8 mouse cellular contexts compared by ENCODE assay signal in genomic region chr2:32689420-32689819, GRCm38 (mm10). TPM values are rescaled to one million over a fixed set of nuclear protein-coding genes. Genes with fewer than 3 reads are reported as not detected.
DNase-seq lines count a peak whose midpoint lies in the region; ATAC-seq and TF ChIP-seq lines count a peak whose summit lies in the region.

No protein-coding gene starts in this region.

- no peaks in the 10 kb centered on the region for H3K27me3 ChIP-seq in hindbrain, embryonic 10.5 days (ENCODE audit: insufficient read depth, poor library complexity, severe bottlenecking)
- H3K27me3 ChIP-seq in hindbrain, embryonic 12.5 days, result 0 out of 2 replicates have a peak, but pooled peaks cover 2% of the 10 kb centered on the region
- no peaks in the 10 kb centered on the region for H3K27me3 ChIP-seq in forebrain, embryonic 14.5 days (replicated peaks; ENCODE audit: control insufficient read depth, insufficient read depth, low read length)
- H3K27me3 ChIP-seq in hindbrain, postnatal 0 days (ENCODE audit: insufficient read depth, low read length), result no peaks in the 10 kb centered on the region

- DNase-seq in hindbrain, embryonic 10.5 days (ENCODE audit: low spot score), result peak; percentile 88
- DNase-seq in brain, embryonic 18.5 days (ENCODE audit: low read depth, low spot score), result peak; percentile 36
- DNase-seq in forebrain, embryonic 14.5 days (ENCODE audit: low spot score), result peak; percentile 90
- peak; percentile 93 for DNase-seq in hindbrain, postnatal 0 days (ENCODE audit: low spot score)
- peak; percentile 95 for DNase-seq in left cerebral cortex, postnatal 14 days (ENCODE audit: low spot score in 2 of 2)
- DNase-seq in natural killer cell, adult 2 months (ENCODE audit: low spot score in 2 of 2), result peak; percentile 88 to 93
- DNase-seq in telencephalon, adult 2 months (ENCODE audit: low read depth, low spot score), result peak; percentile 83

- H3K9ac ChIP-seq in hindbrain, embryonic 12.5 days, result no peak overlapping the region
- no peak overlapping the region for H3K9ac ChIP-seq in forebrain, embryonic 14.5 days (ENCODE audit: low read length)
- H3K9ac ChIP-seq in hindbrain, postnatal 0 days (replicated peaks; ENCODE audit: low read length), result no peak overlapping the region

- ATAC-seq in hindbrain, embryonic 12.5 days (ENCODE audit: low FRiP score), result no peak
- ATAC-seq in forebrain, embryonic 14.5 days, result no peak
- ATAC-seq in hindbrain, postnatal 0 days, result peak; percentile 56; the same call in 1 of the 2 replicates

- H3K4me2 ChIP-seq in hindbrain, embryonic 12.5 days (replicated peaks), result no peak overlapping the region
- H3K4me2 ChIP-seq in forebrain, embryonic 14.5 days (ENCODE audit: low read length), result no peak overlapping the region
- H3K4me2 ChIP-seq in hindbrain, postnatal 0 days (ENCODE audit: low read depth, low read length), result no peak overlapping the region

- no peak overlapping the region for H3K4me3 ChIP-seq in hindbrain, embryonic 10.5 days
- H3K4me3 ChIP-seq in hindbrain, embryonic 12.5 days, result no peak overlapping the region
- no peak overlapping the region for H3K4me3 ChIP-seq in forebrain, embryonic 14.5 days (ENCODE audit: low read depth, low read length)
- no peak overlapping the region for H3K4me3 ChIP-seq in hindbrain, postnatal 0 days (ENCODE audit: low read length)

- peaks cover 39% of the 10 kb centered on the region for H3K4me1 ChIP-seq in hindbrain, embryonic 10.5 days (replicated peaks)
- H3K4me1 ChIP-seq in hindbrain, embryonic 12.5 days, result peaks cover 14% of the 10 kb centered on the region
- peaks cover 6% of the 10 kb centered on the region; the same call in 1 of the 2 replicates for H3K4me1 ChIP-seq in forebrain, embryonic 14.5 days (ENCODE audit: control insufficient read depth, insufficient read depth, low read length)
- no peaks in the 10 kb centered on the region; the same call in 1 of the 2 replicates for H3K4me1 ChIP-seq in hindbrain, postnatal 0 days (ENCODE audit: insufficient read depth, low read length)

- H3K36me3 ChIP-seq in hindbrain, embryonic 10.5 days, result peaks cover 39% of the 10 kb centered on the region
- H3K36me3 ChIP-seq in hindbrain, embryonic 12.5 days, result peaks cover 41% of the 10 kb centered on the region
- H3K36me3 ChIP-seq in forebrain, embryonic 14.5 days (ENCODE audit: control insufficient read depth, insufficient read depth, low read length), result peaks cover 28% of the 10 kb centered on the region
- peaks cover 30% of the 10 kb centered on the region for H3K36me3 ChIP-seq in hindbrain, postnatal 0 days (ENCODE audit: insufficient read depth, low read length)

- peak; percentile 100 for TF ChIP-seq CTCF in hindbrain, postnatal 0 days (IDR thresholded peaks at IDR 0.05; ENCODE audit: low read depth)

- 20% methylated on average over 5 of the region's 5 CpGs for WGBS in hindbrain, embryonic 10.5 days
- WGBS in hindbrain, embryonic 12.5 days, result 20% methylated on average over 5 of the region's 5 CpGs
- 19% methylated on average over 5 of the region's 5 CpGs for WGBS in forebrain, embryonic 14.5 days
- 18% methylated on average over 5 of the region's 5 CpGs for WGBS in hindbrain, postnatal 0 days

- peak overlapping the region; percentile 23; the same call in 1 of the 2 replicates for H3K27ac ChIP-seq in hindbrain, embryonic 10.5 days
- H3K27ac ChIP-seq in hindbrain, embryonic 12.5 days, result no peak overlapping the region
- H3K27ac ChIP-seq in forebrain, embryonic 14.5 days (ENCODE audit: low read depth, low read length), result no peak overlapping the region
- H3K27ac ChIP-seq in hindbrain, postnatal 0 days, result no peak overlapping the region

- intact Hi-C loops in left cerebral cortex, postnatal 14 days (cut with DNase I), result loop anchor here (1.0 kb wide), 1 partner anchor 58 kb away; no protein-coding TSS in a partner anchor

- H3K9me3 ChIP-seq in hindbrain, embryonic 10.5 days, result no peaks in the 10 kb centered on the region
- H3K9me3 ChIP-seq in hindbrain, embryonic 12.5 days (replicated peaks), result no peaks in the 10 kb centered on the region
- H3K9me3 ChIP-seq in forebrain, embryonic 14.5 days (replicated peaks; ENCODE audit: control insufficient read depth, low read length), result no peaks in the 10 kb centered on the region
- no peaks in the 10 kb centered on the region for H3K9me3 ChIP-seq in hindbrain, postnatal 0 days (ENCODE audit: low read length)

RNA-seq across cellular contexts. Expression of gene Fpgs, which starts 14.5 kb away (rescaled TPM):
- polyA plus RNA-seq in hindbrain, embryonic 10.5 days (2016; fragmentation: Nextera tagmentation; extraction: Ambion mirVana), result 25.9 and 29.5 TPM in 2 replicates
- 19.5 and 20.1 TPM in 2 replicates for polyA plus RNA-seq in hindbrain, embryonic 12.5 days (2016; fragmentation: Nextera tagmentation; extraction: Ambion mirVana)
- polyA plus RNA-seq in forebrain, embryonic 14.5 days (2014; fragmentation: Nextera tagmentation; extraction: Ambion mirVana), result 10.9 and 14.3 TPM in 2 replicates
- 23.1 and 32.6 TPM in 2 replicates for total RNA-seq in hindbrain, postnatal 0 days (2014; rRNA removed)
- 22.8 and 23.4 TPM in 2 replicates for polyA plus RNA-seq in hindbrain, postnatal 0 days (2015; fragmentation: Nextera tagmentation; extraction: Ambion mirVana)
- 10 to 100 TPM in 1 of 2 experiments, 1 to 10 TPM in 1; 9.5 to 10.1 TPM for total RNA-seq in left cerebral cortex, postnatal 14 days (2021)

RNA-seq across cellular contexts. Expression of gene Cdk9, which starts 23.5 kb away (rescaled TPM):
- 121 and 125 TPM in 2 replicates for polyA plus RNA-seq in hindbrain, embryonic 10.5 days (2016; fragmentation: Nextera tagmentation; extraction: Ambion mirVana)
- polyA plus RNA-seq in hindbrain, embryonic 12.5 days (2016; fragmentation: Nextera tagmentation; extraction: Ambion mirVana), result 99.0 and 101 TPM in 2 replicates
- 72.9 and 75.1 TPM in 2 replicates for polyA plus RNA-seq in forebrain, embryonic 14.5 days (2014; fragmentation: Nextera tagmentation; extraction: Ambion mirVana)
- 108 and 116 TPM in 2 replicates for total RNA-seq in hindbrain, postnatal 0 days (2014; rRNA removed)
- polyA plus RNA-seq in hindbrain, postnatal 0 days (2015; fragmentation: Nextera tagmentation; extraction: Ambion mirVana), result 61.1 and 65.3 TPM in 2 replicates
- total RNA-seq in left cerebral cortex, postnatal 14 days (2021), result 100 to 1,000 TPM; 100 to 106 TPM

RNA-seq across cellular contexts. Expression of gene Sh2d3c, which starts 31.4 kb away (rescaled TPM):
- polyA plus RNA-seq in hindbrain, embryonic 10.5 days (2016; fragmentation: Nextera tagmentation; extraction: Ambion mirVana), result 27.6 and 39.1 TPM in 2 replicates
- 33.5 and 34.8 TPM in 2 replicates for polyA plus RNA-seq in hindbrain, embryonic 12.5 days (2016; fragmentation: Nextera tagmentation; extraction: Ambion mirVana)
- 25.8 and 37.4 TPM in 2 replicates for polyA plus RNA-seq in forebrain, embryonic 14.5 days (2014; fragmentation: Nextera tagmentation; extraction: Ambion mirVana)
- total RNA-seq in hindbrain, postnatal 0 days (2014; rRNA removed), result 43.8 and 56.9 TPM in 2 replicates
- 49.5 and 52.8 TPM in 2 replicates for polyA plus RNA-seq in hindbrain, postnatal 0 days (2015; fragmentation: Nextera tagmentation; extraction: Ambion mirVana)
- total RNA-seq in left cerebral cortex, postnatal 14 days (2021), result 10 to 100 TPM; 31.1 to 35.6 TPM

RNA-seq across cellular contexts. Expression of gene Eng, which starts 43.0 kb away (rescaled TPM):
- polyA plus RNA-seq in hindbrain, embryonic 10.5 days (2016; fragmentation: Nextera tagmentation; extraction: Ambion mirVana), result 28.8 and 35.8 TPM in 2 replicates
- polyA plus RNA-seq in hindbrain, embryonic 12.5 days (2016; fragmentation: Nextera tagmentation; extraction: Ambion mirVana), result 31.6 and 32.1 TPM in 2 replicates
- polyA plus RNA-seq in forebrain, embryonic 14.5 days (2014; fragmentation: Nextera tagmentation; extraction: Ambion mirVana), result 15.0 and 23.1 TPM in 2 replicates
- total RNA-seq in hindbrain, postnatal 0 days (2014; rRNA removed), result 23.7 and 24.1 TPM in 2 replicates
- polyA plus RNA-seq in hindbrain, postnatal 0 days (2015; fragmentation: Nextera tagmentation; extraction: Ambion mirVana), result 23.7 and 23.8 TPM in 2 replicates
- total RNA-seq in left cerebral cortex, postnatal 14 days (2021), result 10 to 100 TPM; 30.7 to 34.5 TPM

RNA-seq across cellular contexts. Expression of gene 6330409D20Rik, which starts 51.4 kb away (rescaled TPM):
- 1.3 and 1.7 TPM in 2 replicates for polyA plus RNA-seq in hindbrain, embryonic 10.5 days (2016; fragmentation: Nextera tagmentation; extraction: Ambion mirVana)
- polyA plus RNA-seq in hindbrain, embryonic 12.5 days (2016; fragmentation: Nextera tagmentation; extraction: Ambion mirVana), result 1.6 and 2.0 TPM in 2 replicates
- polyA plus RNA-seq in forebrain, embryonic 14.5 days (2014; fragmentation: Nextera tagmentation; extraction: Ambion mirVana), result 3.2 and 3.4 TPM in 2 replicates
- total RNA-seq in hindbrain, postnatal 0 days (2014; rRNA removed), result 1.7 and 3.2 TPM in 2 replicates
- polyA plus RNA-seq in hindbrain, postnatal 0 days (2015; fragmentation: Nextera tagmentation; extraction: Ambion mirVana), result 3.6 and 5.1 TPM in 2 replicates
- total RNA-seq in left cerebral cortex, postnatal 14 days (2021), result 1 to 10 TPM; 2.2 to 3.8 TPM

Comparison
In these comparisons a context has a peak if more than half of its experiments do, and no peak if none do; other contexts are left out.
1. DNase-seq: peak in every context shown above with its lines; median percentile 95 in left cerebral cortex, postnatal 14 days; 93 in hindbrain, postnatal 0 days; 90 in natural killer cell, adult 2 months; 90 in forebrain, embryonic 14.5 days; 88 in hindbrain, embryonic 10.5 days; 83 in telencephalon, adult 2 months; 36 in brain, embryonic 18.5 days.